Mouse (Mus musculus) right cerebral cortex, postnatal 4 days (tissue): ENCODE results near the gene Gm10837.
A peak's percentile ranks its signal among the peaks of the same experiment; 100 is the strongest.
"Not testable (repeated sequence)": the region's sequence is repeated elsewhere in the genome, so short reads cannot be mapped to it uniquely, and the experiment has no call there.

Experiments used
- DNase-seq: peaks from one replicate; pipeline ENCODE4 v3.0.0-alpha.2; 2022

Gene Gm10837

DNA sequence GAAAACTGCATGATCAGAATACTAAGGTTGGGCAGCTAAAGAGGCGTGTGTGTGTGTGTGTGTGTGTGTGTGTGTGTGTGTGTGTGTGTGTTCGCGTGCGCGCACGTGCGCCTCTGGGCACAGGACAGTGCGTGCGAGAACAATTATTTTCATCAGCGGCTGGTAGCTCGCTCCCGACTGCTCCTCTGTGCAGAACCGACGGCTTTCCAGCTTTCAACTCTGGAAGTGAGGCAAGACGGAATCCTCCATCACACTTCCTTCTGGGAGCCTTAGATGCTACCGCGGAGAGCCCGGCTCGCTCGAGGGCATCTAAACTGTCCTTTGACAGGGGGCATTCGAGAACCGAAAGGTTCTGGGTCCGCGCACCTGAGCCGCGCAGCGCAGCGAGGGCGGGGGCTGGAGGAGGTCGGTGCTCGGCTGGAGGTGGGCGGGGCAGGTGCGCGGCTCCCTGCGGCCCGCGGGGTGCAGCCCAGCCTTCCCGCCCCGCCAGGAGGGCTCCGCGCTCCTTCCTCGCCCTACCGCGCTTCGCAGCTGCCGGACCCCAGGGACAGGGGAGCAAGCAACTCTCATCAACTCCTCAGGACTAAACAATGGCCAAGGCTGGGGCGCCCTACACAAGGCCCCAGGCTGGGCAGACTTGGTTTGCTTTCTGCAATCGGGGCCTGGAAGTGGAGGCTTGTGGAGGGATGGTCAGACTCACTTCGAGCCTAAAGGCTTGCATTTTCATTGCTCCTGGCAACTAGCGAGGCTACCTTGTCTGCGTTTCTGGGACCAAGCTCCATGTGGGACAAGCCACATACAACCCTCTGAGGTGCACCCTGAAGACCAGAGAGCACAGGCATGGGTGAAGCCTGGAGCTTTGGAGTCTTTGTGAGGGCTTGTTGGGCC is at the start of gene Gm10837:
Gene Gm10837 (plus strand): TSS at position 146 of the 888 bp plus-strand sequence.
- no peak for DNase-seq

DNA sequence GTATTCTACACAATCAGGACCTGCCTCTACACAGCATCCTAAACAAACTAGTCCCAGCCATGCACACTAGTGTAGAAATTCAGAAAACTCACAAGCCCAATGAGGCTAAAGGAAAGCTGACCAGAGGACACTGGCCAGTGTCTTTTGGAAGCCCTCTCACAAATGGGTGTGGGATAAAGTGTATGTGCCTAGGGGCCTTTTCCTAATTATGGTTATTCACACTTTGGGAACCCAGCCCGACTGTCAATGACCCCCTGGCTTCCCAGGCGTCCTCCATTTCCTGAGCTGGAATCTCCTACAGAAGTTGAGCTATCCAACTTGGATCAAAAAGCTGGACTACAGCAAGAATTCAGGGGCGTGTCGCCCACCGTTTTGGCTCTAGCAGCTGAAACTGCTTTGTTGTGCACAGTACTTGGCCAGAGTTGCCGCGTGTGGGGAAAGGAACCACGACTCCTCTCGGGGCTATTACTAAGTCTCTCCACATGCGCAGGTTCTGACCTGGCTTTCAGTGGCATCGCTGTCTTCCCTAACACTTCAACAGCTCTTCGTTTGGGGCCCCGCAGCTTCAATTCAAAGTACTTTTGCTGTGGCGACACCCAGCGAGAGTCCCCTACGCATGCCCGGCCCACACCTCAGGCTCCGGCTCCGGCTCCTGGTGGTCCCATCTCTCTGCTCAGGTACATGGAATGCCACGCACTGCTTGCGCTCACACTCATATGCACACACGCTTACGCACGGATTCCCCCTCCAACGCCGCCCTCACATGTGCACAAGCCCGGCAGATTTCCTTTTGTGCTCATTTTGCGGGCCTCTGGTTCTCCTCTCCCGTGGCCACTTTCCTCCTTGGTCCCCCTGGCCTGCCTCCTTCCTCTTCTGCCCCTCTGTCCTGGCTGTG is 40.5 kb upstream of the Gm10837 start:
- no peak for DNase-seq

DNA sequence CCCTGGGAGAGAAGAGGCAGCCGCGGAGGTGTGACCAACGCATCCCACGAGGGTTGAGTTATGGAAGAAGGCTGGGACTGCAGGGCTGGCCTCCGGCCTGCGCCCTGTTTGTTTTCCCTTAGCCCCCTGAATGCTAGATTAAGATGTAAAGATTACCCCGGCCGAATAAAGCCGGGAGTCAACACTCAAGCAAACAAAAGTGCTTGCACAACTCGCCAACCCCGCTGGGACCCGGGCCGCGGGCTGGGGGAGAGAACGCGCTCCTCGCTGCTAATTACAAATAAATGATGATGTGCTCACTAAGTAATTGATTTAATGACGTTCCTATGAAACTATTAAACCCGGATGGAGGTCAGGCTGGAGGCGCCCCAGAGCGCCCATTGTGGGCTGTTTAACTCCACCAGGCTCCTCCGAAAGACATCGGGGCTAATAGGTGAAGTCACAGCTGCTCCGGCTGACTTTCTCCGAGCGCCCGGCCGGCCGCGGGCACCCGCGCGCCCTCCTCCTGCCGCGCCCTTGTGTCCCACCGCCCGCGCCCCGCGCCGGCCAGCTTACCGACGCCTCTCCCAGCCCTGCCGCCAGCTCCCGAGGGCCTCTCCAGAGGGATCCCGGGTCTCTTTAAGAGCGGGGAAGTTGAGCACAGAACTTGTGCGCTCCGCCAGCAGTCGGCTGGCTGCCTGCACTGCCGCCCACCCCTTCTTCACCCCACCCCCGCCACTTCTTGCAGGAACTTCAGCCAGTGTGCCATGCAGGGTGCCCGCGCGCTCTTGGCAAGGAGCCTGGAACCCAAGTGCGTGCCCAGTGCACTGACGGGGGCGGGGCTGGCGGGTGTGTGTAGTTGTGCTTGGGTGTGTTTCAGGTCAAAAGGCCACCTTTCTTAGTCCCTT is 39.6 kb upstream of the Gm10837 start, which contains the start of gene Gm5089:
Gene Gm5089 (minus strand): TSS at position 620 of the 887 bp plus-strand sequence.
- peak; percentile 62 for DNase-seq

DNA sequence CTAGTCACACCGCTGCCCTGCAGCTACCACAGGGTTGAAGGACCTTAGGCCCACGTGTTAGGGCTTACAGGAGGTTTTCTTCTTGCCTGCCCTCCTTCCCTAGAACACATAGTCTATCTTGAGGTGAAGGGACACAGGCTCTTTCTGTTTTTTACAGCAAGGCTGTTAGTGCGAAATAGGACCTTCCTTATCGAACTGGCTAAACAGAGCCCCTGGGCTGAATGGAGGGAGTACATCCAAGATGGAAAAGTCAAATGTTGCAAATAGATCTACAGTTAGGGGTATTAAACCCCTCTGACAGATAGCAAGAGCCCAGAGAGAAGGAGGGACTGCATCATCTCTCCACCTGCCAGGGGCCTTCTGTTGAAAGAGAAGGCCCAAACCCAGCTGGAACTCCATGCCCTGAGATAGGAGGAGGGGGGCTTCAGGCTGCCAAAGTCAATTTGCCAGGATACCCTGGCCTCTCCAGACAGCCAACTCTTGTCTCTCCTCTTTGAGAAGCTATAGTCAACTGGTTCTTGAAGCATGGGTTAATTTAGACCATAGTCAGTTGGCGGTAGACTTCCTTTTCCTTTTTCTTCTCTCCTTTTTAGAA is 38.7 kb upstream of the Gm10837 start:
- DNase-seq, result no peak

DNA sequence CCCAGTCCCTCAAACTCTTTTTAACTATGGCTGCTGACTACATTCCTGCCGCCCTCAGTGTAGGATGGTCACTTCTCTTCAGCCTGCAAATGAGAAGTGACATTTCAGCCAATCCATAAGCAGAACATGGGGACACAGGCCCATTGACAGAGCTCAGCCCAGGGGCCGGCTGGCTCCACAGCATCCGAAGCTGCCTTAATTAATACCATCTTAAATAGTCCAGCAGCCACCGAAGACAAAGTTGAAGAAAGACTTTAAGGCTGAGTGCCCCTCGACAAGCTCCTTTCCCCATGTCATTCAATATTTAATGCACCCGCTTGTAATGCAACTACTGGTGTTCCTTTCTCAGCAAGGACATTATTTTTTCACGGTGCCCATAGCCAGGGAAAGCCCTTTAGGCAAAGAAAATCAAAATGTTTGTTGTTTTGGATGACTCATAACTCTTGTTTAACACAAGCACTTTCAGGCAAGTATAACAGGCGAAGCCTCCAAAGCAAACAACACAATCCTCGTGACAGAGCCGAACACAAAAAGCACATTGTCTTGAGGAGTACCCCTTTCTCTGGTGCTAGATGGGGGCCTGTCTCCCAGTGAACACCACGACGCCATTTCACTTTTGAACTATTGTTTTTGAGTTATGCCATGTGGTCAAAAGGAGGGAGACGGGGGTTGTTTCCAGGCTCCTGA is 37.5 kb upstream of the Gm10837 start:
- no peak for DNase-seq

DNA sequence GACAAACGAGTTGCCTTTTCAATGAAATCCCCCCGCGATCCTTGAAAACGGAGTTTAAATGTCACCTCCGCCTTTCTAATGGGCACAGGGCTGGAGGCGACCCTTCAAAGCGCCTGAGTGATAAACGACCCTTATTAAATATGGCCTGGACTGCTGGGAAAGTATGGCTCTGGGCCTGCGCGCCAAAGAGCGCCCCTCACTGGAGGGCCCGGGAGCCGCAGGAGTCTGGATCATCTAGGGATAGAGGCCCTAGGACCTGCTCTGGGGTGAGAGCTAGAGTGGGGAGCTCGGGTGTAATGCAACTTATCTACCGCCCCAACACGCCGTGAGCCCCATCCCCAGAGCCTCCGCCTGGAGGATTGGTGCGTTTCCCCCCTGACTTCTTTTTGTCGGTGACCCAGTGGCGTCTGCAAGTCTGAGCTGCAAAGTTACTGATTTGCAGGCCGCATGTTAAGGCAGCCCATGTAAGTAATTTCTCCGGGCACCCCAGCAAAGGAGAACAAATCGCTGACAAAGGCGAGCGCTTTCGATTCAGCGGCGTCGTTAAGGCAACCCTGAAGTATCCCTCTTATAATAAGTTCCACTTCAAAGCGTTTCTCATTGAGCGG is 36.9 kb upstream of the Gm10837 start:
- DNase-seq, result peak; percentile 43

DNA sequence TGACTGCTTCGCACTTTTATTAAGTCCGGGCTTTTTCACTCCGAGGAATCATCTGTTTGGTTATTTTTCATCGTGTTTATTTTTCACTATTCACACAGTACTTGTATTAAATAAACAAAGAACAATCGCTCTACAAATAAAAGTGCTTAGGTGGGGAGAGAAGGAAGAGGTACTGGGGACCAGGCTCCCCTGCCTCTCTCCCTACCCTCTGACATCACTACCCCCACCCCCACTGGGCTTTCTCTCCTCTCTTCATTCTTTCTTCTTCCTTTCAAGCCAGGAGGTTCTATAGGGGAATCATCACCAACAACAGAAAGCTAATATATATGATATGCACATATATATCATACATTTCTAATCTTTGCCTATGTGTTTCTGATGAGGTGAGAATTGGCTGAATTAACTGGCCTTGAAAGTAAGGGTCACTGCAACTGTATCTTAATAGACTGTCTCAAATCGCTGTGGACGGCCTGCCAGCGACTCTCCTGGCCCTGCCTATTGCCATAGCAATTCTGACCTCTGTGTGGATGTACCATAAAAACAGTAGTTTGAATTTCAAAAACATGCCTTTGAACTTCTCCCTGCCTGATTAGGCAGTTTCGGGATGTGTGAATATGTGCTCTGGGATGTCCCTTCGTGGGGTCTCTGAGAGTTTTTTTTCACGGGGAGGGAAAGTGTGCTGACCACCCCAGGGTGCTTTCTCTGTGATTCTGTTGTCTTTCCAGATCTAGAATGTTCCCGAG is 36.2 kb upstream of the Gm10837 start:
- DNase-seq, result no peak

DNA sequence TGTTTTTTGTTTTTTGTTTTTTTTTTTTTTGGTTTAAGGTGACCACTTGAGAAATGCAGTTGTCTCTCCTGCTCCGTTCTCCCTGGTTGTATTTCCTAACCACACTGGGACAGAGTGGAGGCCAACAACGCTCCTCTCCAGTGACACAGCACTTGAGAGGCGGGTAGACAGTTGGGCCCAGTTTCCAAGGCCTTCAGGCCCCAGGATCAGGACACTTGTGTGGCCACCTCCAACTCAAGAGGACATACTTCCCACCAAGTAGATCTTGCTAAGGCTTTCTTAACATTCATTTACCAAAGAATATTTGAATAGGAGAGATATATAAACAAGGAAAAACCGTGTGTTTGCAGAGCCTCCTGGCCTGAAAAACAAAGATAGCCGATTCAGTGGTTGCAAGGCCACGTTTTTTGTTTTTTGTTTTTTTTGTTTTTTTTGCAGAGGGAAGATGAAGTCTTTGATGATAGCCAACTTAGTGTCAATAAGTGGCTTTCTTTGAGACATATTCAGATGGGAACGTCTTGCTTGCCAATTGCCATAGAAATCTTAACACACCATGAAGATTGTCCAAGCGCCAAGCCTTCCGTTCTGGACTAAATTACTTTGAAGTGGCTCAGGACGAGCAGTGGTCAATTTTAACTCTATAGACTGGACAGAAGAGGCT is 35.4 kb upstream of the Gm10837 start:
- DNase-seq, result no peak

DNA sequence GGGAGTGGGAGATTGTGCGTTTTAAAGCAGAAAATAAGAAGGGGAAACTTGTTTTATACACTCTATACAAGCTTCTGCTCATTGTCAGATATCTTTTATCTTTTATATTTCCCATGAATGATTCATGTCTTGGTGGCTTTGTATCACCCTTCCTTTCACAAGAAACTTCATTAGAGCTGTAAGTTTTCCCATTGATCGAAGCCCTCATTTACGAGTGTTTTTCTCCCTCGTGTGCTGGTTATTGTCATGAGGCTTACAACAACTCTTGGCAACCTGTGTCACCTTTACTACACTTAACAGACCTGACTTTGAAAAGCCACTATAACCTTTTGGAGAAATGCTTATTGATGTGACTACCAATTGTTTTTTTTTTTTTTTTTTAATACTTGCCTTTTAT is 34.8 kb upstream of the Gm10837 start:
- DNase-seq, result no peak

DNA sequence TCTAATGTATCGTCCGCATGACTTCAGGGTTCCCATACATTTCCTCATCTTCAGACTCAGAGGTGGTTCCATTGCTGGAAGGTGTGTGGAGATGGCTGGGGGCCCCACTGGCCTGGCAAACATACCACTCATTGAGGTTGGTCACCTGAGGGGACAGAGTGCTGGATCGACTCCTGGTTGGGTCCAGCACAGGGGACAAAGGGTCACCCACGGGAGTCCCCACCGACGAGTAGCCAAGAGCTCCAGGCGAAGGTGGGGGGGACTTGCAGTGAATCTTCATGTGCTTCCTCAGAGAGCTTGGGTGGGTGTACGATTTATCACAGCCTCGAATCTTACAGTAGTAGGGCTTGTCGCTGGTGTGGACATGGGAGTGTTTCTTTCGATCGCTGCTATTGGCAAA is 31.1 kb upstream of the Gm10837 start:
- not testable (repeated sequence) for DNase-seq

DNA sequence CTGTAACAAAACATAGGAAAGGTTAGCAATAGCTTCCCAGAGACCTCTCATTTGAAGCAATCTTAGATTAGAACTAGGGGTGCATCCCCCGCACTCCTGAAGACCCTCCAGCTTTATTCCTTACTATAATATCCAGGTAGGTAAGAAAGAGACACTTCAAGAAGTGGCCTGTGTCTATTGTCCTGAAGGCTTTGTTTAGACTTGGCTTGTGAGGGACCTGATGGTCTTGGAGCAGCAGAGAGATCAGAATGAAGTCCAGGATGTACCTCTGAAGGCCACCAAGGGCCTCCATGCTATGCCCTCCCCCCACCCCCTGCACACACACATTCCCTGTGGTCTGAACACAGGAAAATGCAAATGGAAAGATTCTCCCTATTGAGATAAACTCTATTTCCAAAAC is 30.6 kb upstream of the Gm10837 start:
- DNase-seq, result no peak

DNA sequence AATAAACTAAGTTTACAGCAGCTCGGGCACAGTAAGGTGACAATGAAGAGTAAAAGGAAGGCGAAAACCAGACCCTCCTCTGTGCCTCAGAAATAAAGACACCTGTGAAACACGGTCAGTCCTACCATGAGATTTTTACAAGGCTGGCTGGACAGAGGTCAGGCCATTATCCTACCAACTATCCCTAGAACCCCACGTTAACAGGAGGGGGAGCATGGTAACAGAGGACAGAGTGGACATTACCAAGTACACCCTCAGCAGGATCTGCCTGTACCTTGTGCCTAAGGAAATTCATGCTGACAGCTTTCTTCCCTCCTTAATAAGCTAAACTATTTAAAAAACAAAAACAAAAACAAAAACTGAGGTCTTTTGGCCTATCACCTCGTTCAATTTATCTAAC is 30.2 kb upstream of the Gm10837 start:
- no peak for DNase-seq

DNA sequence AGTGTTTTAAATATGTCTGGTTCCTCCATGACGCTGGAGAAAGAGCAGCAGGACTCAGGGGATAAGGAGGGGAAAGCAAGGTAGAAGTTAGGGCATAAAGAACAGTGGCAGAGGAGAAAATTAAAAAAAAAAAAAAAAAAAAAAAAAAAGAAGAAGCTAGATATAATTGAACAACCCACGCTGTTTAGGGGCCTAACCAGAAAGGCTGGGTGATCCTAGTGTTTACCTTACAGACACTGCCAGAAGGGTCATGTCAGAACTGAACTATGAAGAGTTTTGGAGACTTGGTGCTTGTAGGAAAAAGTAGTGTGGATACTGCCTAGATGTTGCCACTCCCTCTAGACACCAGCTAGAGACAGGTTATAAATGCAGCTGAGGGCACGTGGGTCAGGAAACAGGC is 28.9 kb upstream of the Gm10837 start:
- no peak for DNase-seq

DNA sequence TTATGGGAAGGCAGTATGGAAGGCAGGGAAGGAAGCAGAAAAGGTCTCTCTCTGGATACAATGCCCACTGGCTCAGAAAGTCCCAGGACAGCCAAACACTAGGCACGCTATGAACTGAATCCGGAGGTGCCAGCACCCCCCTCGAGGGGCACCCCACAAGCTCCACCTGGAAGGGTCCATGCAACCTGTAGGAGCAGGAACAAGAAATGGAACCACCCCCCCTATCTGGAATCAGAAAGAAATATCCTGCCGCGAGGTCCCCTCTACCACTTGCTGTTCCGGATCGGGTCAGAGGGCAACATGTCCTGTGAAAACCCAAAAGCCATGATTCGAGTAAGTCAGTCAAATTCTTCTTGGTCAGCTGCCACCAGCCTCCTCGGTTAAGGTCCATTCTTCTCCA is 28.4 kb upstream of the Gm10837 start:
- DNase-seq, result no peak

DNA sequence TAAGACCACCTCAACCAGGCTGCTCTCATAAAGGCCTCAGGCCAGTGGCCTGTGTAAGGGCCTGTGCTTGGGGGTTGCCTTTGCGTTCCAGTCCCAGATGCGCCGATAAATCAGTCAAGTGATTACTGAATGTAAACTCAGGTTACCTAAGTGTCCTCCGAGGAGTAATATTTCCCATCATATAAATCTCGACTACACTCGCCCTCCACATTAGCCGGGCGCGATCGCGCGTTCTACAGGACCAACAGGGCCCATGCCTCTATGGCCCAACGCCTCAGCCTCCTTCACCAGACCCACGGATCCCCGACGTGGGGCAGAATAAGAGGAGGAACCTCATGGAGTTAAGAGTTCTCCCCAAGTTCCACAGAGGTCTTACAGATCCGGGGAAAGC is 27.7 kb upstream of the Gm10837 start:
- DNase-seq, result no peak

DNA sequence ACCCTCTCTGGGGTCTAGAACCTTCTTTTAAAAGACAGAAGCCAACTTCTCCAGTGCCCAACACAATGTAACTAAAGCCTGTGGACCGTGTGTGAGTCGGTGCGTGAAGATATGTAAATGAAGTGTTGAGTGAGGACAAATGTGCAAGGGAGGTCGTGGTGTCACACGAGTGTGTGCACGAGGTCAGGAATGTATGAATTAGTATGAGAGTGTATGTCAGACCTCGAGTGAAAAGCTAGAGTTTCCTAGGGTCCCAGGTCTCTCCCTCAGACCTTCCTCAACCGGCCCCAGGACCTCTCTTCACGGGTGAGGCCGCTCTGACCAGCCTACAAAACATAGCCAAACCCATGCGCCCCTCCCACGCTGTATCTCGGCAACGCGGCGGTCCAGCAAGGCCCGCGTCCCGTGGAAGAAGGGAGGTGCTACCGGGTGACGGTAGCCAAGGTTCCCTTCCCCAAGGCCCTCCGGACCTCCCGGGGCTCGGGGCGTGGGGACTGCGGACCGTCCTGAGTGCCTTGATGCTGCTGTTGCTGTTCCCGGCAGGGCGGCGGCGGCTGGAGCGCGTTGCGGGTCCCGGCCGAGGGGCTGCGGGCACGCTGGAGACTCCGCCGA is 27.2 kb upstream of the Gm10837 start:
- no peak for DNase-seq

DNA sequence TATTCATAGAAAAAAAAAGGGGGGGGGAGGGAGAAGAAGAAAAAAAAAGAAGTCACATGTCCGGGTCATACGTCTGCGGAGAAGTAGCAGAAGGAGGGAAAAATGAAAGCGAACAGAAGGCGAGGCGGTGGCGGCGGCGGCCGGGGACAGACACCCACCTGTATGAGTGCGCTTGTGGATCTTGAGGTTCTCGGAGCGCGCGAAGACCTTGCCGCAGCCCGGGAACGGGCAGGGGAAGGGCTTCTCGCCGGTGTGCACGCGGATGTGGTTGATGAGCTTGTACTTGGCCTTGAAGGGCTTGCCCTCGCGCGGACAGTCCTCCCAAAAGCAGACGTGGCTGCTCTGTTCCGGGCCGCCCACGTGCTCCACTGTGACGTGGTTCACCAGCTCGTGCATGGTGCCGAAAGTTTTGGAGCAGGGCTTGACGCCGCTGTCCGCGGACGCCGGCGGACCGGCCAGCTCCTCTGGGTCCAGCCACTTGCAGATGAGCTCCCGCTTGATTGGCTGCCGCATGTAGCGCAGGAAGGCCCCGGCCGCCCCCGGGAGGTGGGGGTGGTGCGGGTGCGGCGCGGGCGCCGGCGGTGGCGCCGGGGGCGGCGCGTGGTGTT is 26.5 kb upstream of the Gm10837 start:
- DNase-seq, result not testable (repeated sequence)

DNA sequence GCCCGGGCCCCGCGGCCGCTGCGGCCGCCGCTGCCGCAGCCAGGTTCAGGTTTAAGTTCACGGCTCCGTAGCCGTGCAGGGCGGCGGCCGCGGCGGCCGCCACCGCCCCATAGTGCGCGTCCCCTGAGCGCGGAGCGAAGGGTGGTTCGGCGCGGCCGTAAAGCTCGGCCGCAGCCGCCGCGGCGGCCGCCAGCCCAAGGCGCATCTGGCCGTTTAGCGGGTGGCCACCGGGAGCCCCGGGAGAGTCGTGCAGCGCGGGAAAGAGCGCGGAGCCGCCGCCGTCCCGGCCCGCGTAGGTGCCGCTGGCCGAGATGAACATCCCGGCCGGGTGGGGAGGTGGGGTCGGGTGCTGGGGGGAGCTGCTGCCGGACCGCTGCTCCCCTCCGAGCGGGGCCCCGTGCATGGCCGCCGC is 26.0 kb upstream of the Gm10837 start:
- no peak for DNase-seq
